Mouse (Mus musculus) intestine, embryonic 16.5 days (tissue): ENCODE results near the gene Rnf114. TPM values are rescaled to one million over a fixed set of nuclear protein-coding genes. Genes with fewer than 3 reads are reported as not detected.

ENCODE experiments used
- ATAC-seq: fragments of 200-750 bp; cut with Nextera tagmentation; 2 replicates; pipeline ENCODE4 v1.8.0; 2017; ENCODE audit warnings: moderate TSS enrichment, moderate library complexity
- H3K27ac ChIP-seq: fragments of 300-500 bp; sonication (generic); 2 replicates; pipeline ENCODE4 v1.5.1; 2014; ENCODE audit warnings: mild to moderate bottlenecking, low read length
- H3K27me3 ChIP-seq: fragments of 300-500 bp; sonication (generic); replicated peaks from 2 replicates; pipeline ENCODE4 v1.6.1; 2014; ENCODE audit warnings: low read length, control low read depth, mixed read lengths; ENCODE audit not compliant: control insufficient read depth, insufficient read depth
- H3K36me3 ChIP-seq: fragments of 300-500 bp; sonication (generic); 2 replicates; pipeline ENCODE4 v1.6.1; 2014; ENCODE audit warnings: low read length, control low read depth; ENCODE audit not compliant: control insufficient read depth, insufficient read depth
- H3K4me1 ChIP-seq: fragments of 300-500 bp; sonication (generic); 2 replicates; pipeline ENCODE4 v1.6.1; 2014; ENCODE audit warnings: low read length, control low read depth, mixed read lengths; ENCODE audit not compliant: control insufficient read depth, insufficient read depth
- H3K4me2 ChIP-seq: fragments of 300-500 bp; sonication (generic); 2 replicates; pipeline ENCODE4 v1.6.1; 2014; ENCODE audit warnings: low read depth, low read length, control low read depth
- H3K4me3 ChIP-seq: fragments of 300-500 bp; sonication (generic); 2 replicates; pipeline ENCODE4 v1.5.1; 2014; ENCODE audit warnings: mild to moderate bottlenecking, low read length
- H3K9ac ChIP-seq: fragments of 300-500 bp; sonication (generic); 2 replicates; pipeline ENCODE4 v1.6.1; 2014; ENCODE audit warnings: low read depth, low read length
- H3K9me3 ChIP-seq: fragments of 300-500 bp; sonication (generic); 2 replicates; pipeline ENCODE4 v1.6.1; 2016; ENCODE audit warnings: low read length, control low read depth; ENCODE audit not compliant: control insufficient read depth
- WGBS: fragments of 180-500 bp; shearing (Covaris S2); extraction: QIAGEN DNeasy Blood & Tissue Kit; methylation state at CpG from one replicate; pipeline ENCODE4 v1.1.7; 2014; 5-methylcytosine and 5-hydroxymethylcytosine counted together
- polyA plus RNA-seq: library from polyadenylated mRNA; unstranded; fragments of >200 nt; fragmentation: Nextera tagmentation; extraction: Ambion mirVana; gene quantifications from 2 replicates; pipeline ENCODE4 v1.2.1, GENCODE M21; 2015

The Rnf114 gene
- 75.7 and 76.5 TPM in 2 replicates for polyA plus RNA-seq

DNA sequence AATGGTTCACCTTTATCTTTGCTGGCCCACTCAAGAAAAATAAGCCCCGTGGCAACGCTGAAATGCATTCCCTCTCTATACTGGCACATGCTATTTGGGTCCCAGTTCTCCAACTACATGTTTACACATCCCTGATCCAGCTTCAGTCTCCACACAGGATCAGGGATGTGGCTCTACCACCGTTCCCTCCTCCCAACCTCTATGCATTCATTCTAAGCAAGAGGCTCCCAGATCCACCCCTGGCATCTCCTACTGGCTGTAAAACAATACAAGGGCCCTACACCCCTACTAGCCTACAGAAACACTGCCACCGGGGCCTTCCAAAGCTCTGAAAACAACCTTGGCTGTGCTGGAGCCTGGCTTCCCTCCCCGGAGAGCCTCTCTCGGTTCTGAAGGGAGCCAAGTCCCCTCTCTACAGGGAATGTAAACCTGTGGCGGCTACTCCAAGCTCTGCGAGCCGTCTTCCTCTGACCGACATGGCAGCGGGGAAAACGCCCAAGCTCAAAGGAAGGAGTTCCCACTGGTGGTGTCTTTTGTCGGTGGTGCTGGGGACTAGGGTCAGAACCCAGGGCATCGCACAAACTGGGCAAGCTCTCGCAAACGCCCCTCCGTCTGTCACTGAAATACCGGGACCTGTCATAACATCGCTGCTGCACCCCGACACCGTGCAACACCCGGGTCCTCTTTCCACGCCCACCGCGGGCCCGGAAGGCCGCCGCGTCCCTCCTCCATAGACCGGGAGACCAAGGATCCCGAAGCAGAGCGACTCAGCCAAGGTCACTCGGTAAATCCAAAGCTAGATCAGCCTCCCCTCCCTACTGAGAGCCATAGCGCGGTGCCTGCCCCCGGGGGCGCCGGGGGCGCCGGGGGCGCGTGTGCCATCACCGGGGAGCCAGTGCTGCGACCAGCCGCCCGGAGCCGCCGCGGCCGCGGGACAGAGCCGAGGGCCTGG is at the start of gene Rnf114:
Rnf114 (plus strand) TSS at position 889 of the 952 bp plus-strand sequence.
- Histone ChIP-seq H3K4me2 (peak within 1 kb of the TSS; percentile 95), H3K9me3 (no peaks in the 10 kb centered on the region)
- 4% methylated on average over 49 of the region's 52 CpGs for WGBS

GRCm38 (mm10) chr2:167443411-167444193 is 48.8 kb upstream of the Rnf114 start:
- Histone ChIP-seq H3K27me3 (no peaks in the 10 kb centered on the region), H3K9ac (no peak overlapping the region), H3K4me1 (no peaks in the 10 kb centered on the region), H3K9me3 (no peaks in the 10 kb centered on the region), H3K4me3 (no peak overlapping the region), H3K27ac (no peak overlapping the region), H3K36me3 (0 out of 2 replicates have a peak, but pooled peaks cover 6% of the 10 kb centered on the region), H3K4me2 (no peak overlapping the region)
- no peak for ATAC-seq
- 95% methylated on average over 4 of the region's 4 CpGs for WGBS

More for the DNA sequence above, at the start of gene Rnf114:
- Histone ChIP-seq H3K4me1 (peaks cover 27% of the 10 kb centered on the region), H3K36me3 (no peaks in the 10 kb centered on the region), H3K27ac (peak within 1 kb of the TSS; percentile 96), H3K27me3 (no peaks in the 10 kb centered on the region), H3K4me3 (peak within 1 kb of the TSS; percentile 99), H3K9ac (peak within 1 kb of the TSS; percentile 92)
- ATAC-seq, result peak; percentile 70

GRCm38 (mm10) chr2:167445911-167446780 is 46.3 kb upstream of the Rnf114 start:
- H3K4me2 ChIP-seq, result no peak overlapping the region
- H3K27me3 ChIP-seq, result no peaks in the 10 kb centered on the region
- no peak overlapping the region for H3K9ac ChIP-seq
- no peaks in the 10 kb centered on the region for H3K9me3 ChIP-seq
- no peak overlapping the region for H3K27ac ChIP-seq
- peaks cover 6% of the 10 kb centered on the region; the same call in 1 of the 2 replicates for H3K36me3 ChIP-seq
- no peak overlapping the region for H3K4me3 ChIP-seq
- H3K4me1 ChIP-seq, result no peaks in the 10 kb centered on the region
- no peak for ATAC-seq
- WGBS, result 81% methylated on average over 20 of the region's 20 CpGs

DNA sequence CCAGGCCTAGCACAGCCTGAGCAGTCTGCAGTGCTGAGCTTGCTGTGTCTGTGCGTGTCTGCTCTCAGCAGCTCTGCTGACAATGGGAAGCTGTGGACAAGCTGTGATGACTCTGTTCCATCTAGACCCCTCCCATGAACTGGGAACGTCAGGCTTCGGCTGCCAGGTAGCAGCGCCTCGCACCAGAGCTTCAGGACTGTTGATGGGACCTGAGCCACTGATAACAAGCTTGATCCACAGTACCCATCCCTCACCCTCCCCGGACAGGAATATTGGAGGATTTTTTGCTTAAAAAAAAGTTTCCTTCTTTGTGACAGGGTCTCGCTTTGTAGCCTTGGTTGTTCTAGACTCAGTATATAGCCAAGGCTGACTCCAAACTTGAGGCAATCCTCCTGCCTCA is 45.2 kb upstream of the Rnf114 start:
- WGBS, result 95% methylated on average over 7 of the region's 7 CpGs
- H3K9ac ChIP-seq, result no peak overlapping the region
- peaks cover 5% of the 10 kb centered on the region; the same call in 1 of the 2 replicates for H3K36me3 ChIP-seq
- H3K4me2 ChIP-seq, result no peak overlapping the region
- no peak for ATAC-seq
- no peak overlapping the region for H3K27ac ChIP-seq
- H3K9me3 ChIP-seq, result no peaks in the 10 kb centered on the region
- H3K4me1 ChIP-seq, result no peaks in the 10 kb centered on the region
- no peak overlapping the region for H3K4me3 ChIP-seq
- no peaks in the 10 kb centered on the region for H3K27me3 ChIP-seq

GRCm38 (mm10) chr2:167447629-167448028 is 44.8 kb upstream of the Rnf114 start:
- WGBS, result 88% methylated on average over 8 of the region's 8 CpGs
- ATAC-seq, result no peak
- no peak overlapping the region for H3K4me2 ChIP-seq

DNA sequence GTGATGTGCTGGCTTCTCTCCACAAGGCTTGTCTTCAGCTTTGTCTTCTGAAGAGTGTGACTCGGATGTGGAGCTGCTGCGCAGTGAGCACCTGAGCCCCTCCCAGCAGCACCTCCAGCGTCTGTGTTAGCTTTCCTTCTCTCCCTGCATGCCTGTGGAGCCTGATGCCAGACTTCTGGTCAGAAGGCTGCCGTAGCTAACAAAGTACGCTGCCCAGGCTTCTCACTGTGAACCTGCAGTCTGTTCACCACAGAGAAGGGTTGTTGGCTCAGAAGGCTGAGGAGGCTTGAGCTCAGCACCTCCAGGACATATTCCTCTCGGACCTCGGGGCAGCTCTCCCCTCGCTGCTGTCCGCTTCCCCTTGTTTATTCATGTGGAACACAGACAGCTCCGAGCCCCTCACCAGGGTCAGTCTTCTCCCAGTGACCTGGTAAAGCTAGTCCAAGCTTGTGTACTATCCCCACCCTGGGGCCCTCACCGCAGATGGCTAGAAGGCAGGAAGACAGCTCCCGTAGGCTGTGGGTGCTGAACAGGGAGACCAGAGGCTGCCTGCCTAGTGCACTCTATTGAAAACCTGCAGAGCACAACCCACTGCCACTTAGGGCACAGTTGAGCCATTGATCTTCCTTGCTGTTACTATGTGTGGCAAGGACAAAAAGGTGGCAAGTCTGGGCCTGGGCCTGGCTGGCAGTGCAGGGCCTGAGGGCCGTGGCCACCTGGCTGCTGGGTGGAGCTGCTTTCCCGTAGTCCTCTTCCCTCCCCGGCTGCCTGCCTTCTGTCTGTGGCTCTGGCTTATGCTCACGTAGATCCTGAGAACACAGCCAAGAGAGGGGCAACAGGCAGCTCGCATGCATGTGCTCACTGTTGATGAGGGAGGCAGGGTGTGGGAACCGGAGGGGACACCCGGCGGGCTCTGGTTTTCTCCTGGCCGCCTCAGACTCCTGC is 42.8 kb upstream of the Rnf114 start:
- 92% methylated on average over 21 of the region's 21 CpGs for WGBS
- no peak overlapping the region for H3K27ac ChIP-seq

More at GRCm38 (mm10) chr2:167447629-167448028, 44.8 kb upstream of the Rnf114 start:
- no peak overlapping the region for H3K4me3 ChIP-seq
- peaks cover 5% of the 10 kb centered on the region; the same call in 1 of the 2 replicates for H3K36me3 ChIP-seq
- H3K4me1 ChIP-seq, result no peaks in the 10 kb centered on the region
- H3K9me3 ChIP-seq, result no peaks in the 10 kb centered on the region
- H3K9ac ChIP-seq, result no peak overlapping the region
- H3K27me3 ChIP-seq, result no peaks in the 10 kb centered on the region
- H3K27ac ChIP-seq, result no peak overlapping the region

GRCm38 (mm10) chr2:167450647-167451046 is 41.8 kb upstream of the Rnf114 start:
- Histone ChIP-seq H3K4me3 (no peak overlapping the region), H3K9ac (no peak overlapping the region), H3K27me3 (no peaks in the 10 kb centered on the region), H3K36me3 (peaks cover 2% of the 10 kb centered on the region; the same call in 1 of the 2 replicates), H3K4me1 (no peaks in the 10 kb centered on the region), H3K4me2 (no peak overlapping the region), H3K27ac (no peak overlapping the region), H3K9me3 (no peaks in the 10 kb centered on the region)
- WGBS, result 90% methylated on average over 8 of the region's 8 CpGs
- ATAC-seq, result no peak

More for the DNA sequence above, 42.8 kb upstream of the Rnf114 start:
- H3K36me3 ChIP-seq, result peaks cover 2% of the 10 kb centered on the region; the same call in 1 of the 2 replicates
- no peak overlapping the region for H3K4me2 ChIP-seq
- no peaks in the 10 kb centered on the region for H3K9me3 ChIP-seq
- no peak for ATAC-seq
- H3K4me1 ChIP-seq, result no peaks in the 10 kb centered on the region
- H3K4me3 ChIP-seq, result no peak overlapping the region
- no peak overlapping the region for H3K9ac ChIP-seq
- no peaks in the 10 kb centered on the region for H3K27me3 ChIP-seq

DNA sequence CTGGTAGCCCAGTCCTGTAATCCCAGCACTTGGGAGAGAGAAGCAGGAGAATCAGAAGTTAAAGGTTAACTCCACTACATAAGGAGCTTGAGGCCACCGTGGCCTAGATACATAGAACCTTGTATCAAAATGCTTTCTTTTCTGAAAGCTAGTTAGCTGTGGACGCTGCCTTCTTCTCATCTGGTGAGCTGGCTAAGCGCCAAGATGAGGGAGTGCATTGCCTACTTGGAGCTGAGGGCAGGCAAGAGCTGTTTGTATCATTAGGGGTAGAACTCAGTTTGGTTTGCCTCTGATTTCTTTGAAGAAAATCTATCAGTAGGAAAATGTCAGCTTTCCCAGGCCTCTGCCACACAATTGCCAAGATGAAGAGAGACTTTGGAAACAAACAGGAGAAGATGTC is 38.6 kb upstream of the Rnf114 start:
- no peak for ATAC-seq
- H3K9me3 ChIP-seq, result no peaks in the 10 kb centered on the region

More for the DNA sequence above, 38.6 kb upstream of the Rnf114 start:
- Histone ChIP-seq H3K27ac (no peak overlapping the region), H3K4me2 (no peak overlapping the region), H3K27me3 (no peaks in the 10 kb centered on the region), H3K36me3 (peaks cover 6% of the 10 kb centered on the region), H3K4me3 (no peak overlapping the region), H3K4me1 (no peaks in the 10 kb centered on the region), H3K9ac (no peak overlapping the region)
- WGBS, result 63% methylated on average over 3 of the region's 3 CpGs
